Mouse (Mus musculus) MEL (cell line): Measurements from ENCODE around the gene Gm49383. TPM values are rescaled to one million over a fixed set of nuclear protein-coding genes. Genes with fewer than 3 reads are reported as not detected.
"Not testable (repeated sequence)": the region's sequence is repeated elsewhere in the genome, so short reads cannot be mapped to it uniquely, and the experiment has no call there.

Experiments used
- DNase-seq: peaks from one replicate; pipeline ENCODE4 v3.0.0; 2011; ENCODE audit warnings: low read depth, low spot score
- H3K27ac ChIP-seq: 2 replicates; pipeline ENCODE4 v1.5.1; 2012; ENCODE audit warnings: low read depth, mild to moderate bottlenecking, control low read depth, low read length, moderate library complexity; ENCODE audit not compliant: control insufficient read depth
- H3K27me3 ChIP-seq, 2 experiments: fragments of 150-350 bp in 1 of 2; sonication (generic) in 1 of 2; 2 replicates each; pipeline ENCODE4 v1.6.1; 2012; ENCODE audit warnings: low read length in 2 of 2, mild to moderate bottlenecking in 2 of 2, improper control_type of control experiment in 1 of 2, moderate library complexity in 1 of 2; ENCODE audit not compliant: insufficient read depth in 2 of 2, control insufficient read depth in 1 of 2
- H3K36me3 ChIP-seq, 2 experiments: 2 replicates each; pipeline ENCODE4 v1.6.1; 2012 to 2014; ENCODE audit warnings: low read length in 2 of 2, improper control_type of control experiment in 1 of 2, inconsistent platforms in 1 of 2, mild to moderate bottlenecking in 1 of 2; ENCODE audit not compliant: insufficient read depth in 2 of 2, control insufficient read depth in 1 of 2
- H3K4me1 ChIP-seq, 2 experiments: fragments of 150-350 bp in 1 of 2; sonication (generic) in 1 of 2; 2 replicates each; pipeline ENCODE4 v1.6.1; 2012; ENCODE audit warnings: low read length in 2 of 2, improper control_type of control experiment in 1 of 2, mild to moderate bottlenecking in 1 of 2; ENCODE audit not compliant: insufficient read depth in 2 of 2, control insufficient read depth in 1 of 2
- H3K4me3 ChIP-seq, 2 experiments: fragments of 150-350 bp in 1 of 2; sonication (generic) in 1 of 2; 2 replicates each; pipeline ENCODE4 v1.5.1; 2012; ENCODE audit warnings: low read depth in 2 of 2, low read length in 2 of 2, mild to moderate bottlenecking in 2 of 2, moderate library complexity in 2 of 2, control low read depth in 1 of 2, improper control_type of control experiment in 1 of 2; ENCODE audit not compliant: control insufficient read depth in 1 of 2, insufficient read depth in 1 of 2
- H3K79me2 ChIP-seq: 2 replicates; pipeline ENCODE4 v1.6.1; 2012; ENCODE audit warnings: mild to moderate bottlenecking, low read length, moderate library complexity; ENCODE audit not compliant: control insufficient read depth, poor library complexity, insufficient read depth
- H3K9ac ChIP-seq: 2 replicates; pipeline ENCODE4 v1.6.1; 2012; ENCODE audit warnings: low read depth, mild to moderate bottlenecking, control low read depth, low read length, moderate library complexity; ENCODE audit not compliant: control insufficient read depth, poor library complexity, severe bottlenecking
- H3K9me3 ChIP-seq: fragments of 150-350 bp; sonication (generic); replicated peaks from 2 replicates; pipeline ENCODE4 v1.6.1; 2012; ENCODE audit warnings: mild to moderate bottlenecking, low read length, improper control_type of control experiment, moderate library complexity; ENCODE audit not compliant: insufficient read depth
- BHLHE40 ChIP-seq: IDR thresholded peaks from 2 replicates; pipeline ENCODE4 v1.6.1; 2012; ENCODE audit warnings: low read depth, mild to moderate bottlenecking, inconsistent platforms, low read length, improper control_type of control experiment, borderline replicate concordance
- CHD1 ChIP-seq: IDR thresholded peaks from 2 replicates; pipeline ENCODE4 v1.6.1; 2012; ENCODE audit warnings: low read depth, mild to moderate bottlenecking, inconsistent platforms, low read length, improper control_type of control experiment
- CTCF ChIP-seq, 3 experiments: IDR thresholded peaks in 2 of 3; conservative IDR thresholded peaks in 1 of 3; 2 replicates each; pipeline ENCODE4 v1.5.1; 2011 to 2012; ENCODE audit warnings: low read length in 3 of 3, low read depth in 2 of 3, mild to moderate bottlenecking in 2 of 3, improper control_type of control experiment in 1 of 3, inconsistent platforms in 1 of 3, mixed read lengths in 1 of 3, moderate library complexity in 1 of 3; ENCODE audit not compliant: control insufficient read depth in 1 of 3, insufficient read depth in 1 of 3, poor library complexity in 1 of 3, severe bottlenecking in 1 of 3
- ELF1 ChIP-seq: IDR thresholded peaks from 2 replicates; pipeline ENCODE4 v1.6.1; 2014; ENCODE audit warnings: low read depth, mild to moderate bottlenecking, inconsistent platforms, low read length, improper control_type of control experiment, moderate library complexity
- EP300 ChIP-seq, 2 experiments: IDR thresholded peaks; 2 replicates each; pipeline ENCODE4 v1.6.1; 2011; ENCODE audit warnings: improper control_type of control experiment in 2 of 2, low read length in 2 of 2, low read depth in 1 of 2, mild to moderate bottlenecking in 1 of 2
- ETS1 ChIP-seq: IDR thresholded peaks from 2 replicates; pipeline ENCODE4 v1.6.1; 2012; ENCODE audit warnings: low read depth, mild to moderate bottlenecking, inconsistent platforms, low read length, improper control_type of control experiment, moderate library complexity
- GABPA ChIP-seq: IDR thresholded peaks from 2 replicates; pipeline ENCODE4 v1.6.1; 2012; ENCODE audit warnings: low read depth, mild to moderate bottlenecking, inconsistent platforms, low read length, improper control_type of control experiment, moderate library complexity
- HCFC1 ChIP-seq: IDR thresholded peaks from 2 replicates; pipeline ENCODE4 v1.6.1; 2012; ENCODE audit warnings: low read depth, mild to moderate bottlenecking, inconsistent platforms, low read length, improper control_type of control experiment, moderate library complexity
- KAT2A ChIP-seq: conservative IDR thresholded peaks from 2 replicates; pipeline ENCODE4 v1.6.1; 2012; ENCODE audit warnings: low read depth, low read length, improper control_type of control experiment, inconsistent platforms
- MAFK ChIP-seq: IDR thresholded peaks from 2 replicates; pipeline ENCODE4 v1.6.1; 2011; ENCODE audit warnings: low read depth, mild to moderate bottlenecking, low read length, improper control_type of control experiment, borderline replicate concordance
- MAX ChIP-seq: IDR thresholded peaks from 2 replicates; pipeline ENCODE4 v1.6.1; 2011; ENCODE audit warnings: low read length, improper control_type of control experiment
- MXI1 ChIP-seq: IDR thresholded peaks from 2 replicates; pipeline ENCODE4 v1.6.1; 2011; ENCODE audit warnings: mild to moderate bottlenecking, low read depth, low read length, improper control_type of control experiment
- MYC ChIP-seq: IDR thresholded peaks from 2 replicates; pipeline ENCODE4 v1.6.1; 2011; ENCODE audit warnings: low read depth, mild to moderate bottlenecking, low read length, improper control_type of control experiment, moderate library complexity
- NELFE ChIP-seq: IDR thresholded peaks from 2 replicates; pipeline ENCODE4 v1.6.1; 2011; ENCODE audit warnings: low read depth, low read length, improper control_type of control experiment
- NRF1 ChIP-seq: IDR thresholded peaks from 2 replicates; pipeline ENCODE4 v1.6.1; 2014; ENCODE audit warnings: low read depth, mild to moderate bottlenecking, inconsistent platforms, low read length, improper control_type of control experiment, moderate library complexity; ENCODE audit not compliant: poor library complexity, insufficient read depth, severe bottlenecking
- POLR2A ChIP-seq, 2 experiments: IDR thresholded peaks; 2 replicates each; pipeline ENCODE4 v1.6.1; 2011 to 2012; ENCODE audit warnings: low read length in 2 of 2, mild to moderate bottlenecking in 2 of 2, control low read depth in 1 of 2, improper control_type of control experiment in 1 of 2, low read depth in 1 of 2, moderate library complexity in 1 of 2; ENCODE audit not compliant: control insufficient read depth in 1 of 2, insufficient read depth in 1 of 2, poor library complexity in 1 of 2
- POLR2AphosphoS2 ChIP-seq: IDR thresholded peaks from 2 replicates; pipeline ENCODE4 v1.6.1; 2011; ENCODE audit warnings: low read length, improper control_type of control experiment
- POLR2AphosphoS5 ChIP-seq: IDR thresholded peaks from 2 replicates; pipeline ENCODE4 v1.6.1; 2012; ENCODE audit warnings: low read depth, borderline replicate concordance, mild to moderate bottlenecking, inconsistent platforms, low read length, moderate library complexity, mixed read lengths
- SIN3A ChIP-seq: IDR thresholded peaks from 2 replicates; pipeline ENCODE4 v1.6.1; 2012; ENCODE audit warnings: low read length, improper control_type of control experiment, inconsistent platforms
- TBP ChIP-seq: IDR thresholded peaks from 2 replicates; pipeline ENCODE4 v1.8.0; 2011; ENCODE audit warnings: low read depth, low read length, improper control_type of control experiment
- TCF12 ChIP-seq: IDR thresholded peaks from 2 replicates; pipeline ENCODE4 v1.6.1; 2014; ENCODE audit warnings: low read depth, mild to moderate bottlenecking, inconsistent platforms, low read length, improper control_type of control experiment, moderate library complexity
- USF1 ChIP-seq: IDR thresholded peaks from 2 replicates; pipeline ENCODE4 v1.6.1; 2014; ENCODE audit warnings: low read depth, mild to moderate bottlenecking, inconsistent platforms, low read length, improper control_type of control experiment, moderate library complexity
- USF2 ChIP-seq, 2 experiments: IDR thresholded peaks; 2 replicates each; pipeline ENCODE4 v1.6.1; 2011 to 2012; ENCODE audit warnings: improper control_type of control experiment in 2 of 2, low read length in 2 of 2, borderline replicate concordance in 1 of 2, inconsistent platforms in 1 of 2, low read depth in 1 of 2, mild to moderate bottlenecking in 1 of 2; ENCODE audit not compliant: insufficient read depth in 1 of 2
- ZMIZ1 ChIP-seq: IDR thresholded peaks from 2 replicates; pipeline ENCODE4 v1.6.1; 2012; ENCODE audit warnings: low read depth, mild to moderate bottlenecking, inconsistent platforms, low read length, improper control_type of control experiment, moderate library complexity
- polyA plus RNA-seq, 2 experiments: library from polyadenylated mRNA; stranded (reverse) in 1 of 2; unstranded in 1 of 2; fragments of >175 nt in 1 of 2; fragments of >200 nt in 1 of 2; gene quantifications; 2 replicates each; pipeline versions ENCODE4 v1.2.1 to v1.2.4; 2012; ENCODE audit warnings: low replicate concordance in 2 of 2, low read depth in 1 of 2; ENCODE audit not compliant: insufficient read length in 2 of 2, insufficient read depth in 1 of 2, missing spikeins in 1 of 2
- total RNA-seq: library from RNA; depleted of rRNA; stranded (reverse); fragments of 300-350 nt; gene quantifications from 2 replicates; pipeline ENCODE4 v1.2.3, GENCODE M21; 2012

Gm49383 gene
- total and polyA plus RNA-seq, 3 experiments: 27.5 to 28.8 TPM; not detected in 1

DNA sequence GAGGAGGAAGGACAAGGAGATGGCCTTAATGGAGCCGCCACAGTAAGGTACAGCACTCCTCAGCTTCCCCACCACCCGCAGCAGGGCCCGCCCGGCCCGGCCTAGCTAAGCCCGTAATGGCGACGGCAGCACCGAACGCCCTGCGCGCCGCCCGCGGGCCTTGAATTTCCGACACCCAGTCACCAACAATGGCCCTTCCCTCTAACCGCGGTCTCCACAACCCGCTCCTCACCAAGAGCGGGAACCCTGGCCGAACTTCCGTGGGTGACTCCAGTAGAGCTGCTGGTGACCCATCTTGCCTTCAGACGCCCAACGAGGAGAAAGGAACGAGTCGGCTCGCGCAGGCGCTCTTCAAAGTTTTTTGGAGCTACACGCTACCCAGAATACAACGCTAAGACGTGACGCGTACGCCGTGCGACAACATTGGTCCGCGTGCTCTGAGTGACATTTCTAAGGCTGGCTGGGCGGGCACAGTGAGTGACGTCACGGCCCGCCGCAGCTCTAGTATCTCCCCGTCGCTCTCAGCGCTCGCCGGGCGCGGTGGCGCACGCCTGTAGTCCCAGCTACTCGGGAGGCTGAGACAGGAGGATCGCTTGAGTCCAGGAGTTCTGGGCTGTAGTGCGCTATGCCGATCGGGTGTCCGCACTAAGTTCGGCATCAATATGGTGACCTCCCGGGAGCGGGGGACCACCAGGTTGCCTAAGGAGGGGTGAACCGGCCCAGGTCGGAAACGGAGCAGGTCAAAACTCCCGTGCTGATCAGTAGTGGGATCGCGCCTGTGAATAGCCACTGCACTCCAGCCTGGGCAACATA, 37.9 kb downstream of the Gm49383 start, which contains the start of gene Rps29:
Gene Rps29, minus strand, starts transcription at position 422 of the 813 bp plus-strand sequence.
- Histone ChIP-seq H3K4me3 (peak within 1 kb of the TSS; percentile 87 to 100), H3K36me3 (peaks cover 8 to 22% of the 10 kb centered on the region in 2 experiments), H3K9ac (peak within 1 kb of the TSS; percentile 99), H3K79me2 (peaks cover 11% of the 10 kb centered on the region), H3K27ac (peak within 1 kb of the TSS; percentile 93), H3K4me1 (peaks cover 0 to 16% of the 10 kb centered on the region in 2 experiments; a peak in 3 of 4 replicates)
- peak; percentile 99 for DNase-seq
- not testable (repeated sequence) for H3K27me3 ChIP-seq, H3K9me3 ChIP-seq
- TF ChIP-seq POLR2AphosphoS2 (peak; percentile 78; the same call in 1 of the 2 replicates), ZMIZ1 (peak; percentile 57; the same call in 1 of the 2 replicates), TBP (peak; percentile 97), SIN3A (peak; percentile 52), HCFC1 (peak; percentile 90), POLR2A (IDR thresholded peaks at IDR 0.05; ENCODE audit: control insufficient read depth in 1 of 2, insufficient read depth in 1 of 2, low read depth in 1 of 2, low read length in 2 of 2, poor library complexity in 1 of 2) (peak; percentile 73 to 96), POLR2AphosphoS5 (peak; percentile 78; the same call in 1 of the 2 replicates), MAX (peak; percentile 92), KAT2A (peak; percentile 76), ETS1 (peak; percentile 50; the same call in 1 of the 2 replicates), MYC (peak; percentile 92), NELFE (peak; percentile 95), CTCF (IDR thresholded peaks at IDR 0.05 in 2 of 3, conservative IDR thresholded peaks at IDR 0.05 in 1 of 3; ENCODE audit: control insufficient read depth in 1 of 3, insufficient read depth in 1 of 3, low read depth in 2 of 3, low read length in 3 of 3, poor library complexity in 1 of 3, severe bottlenecking in 1 of 3) (0 out of 6 replicates have a peak, but pooled peaks of 1 of the 3 experiments have one; percentile 4), ELF1 (peak; percentile 46; the same call in 1 of the 2 replicates), MAFK (peak; percentile 80), USF1 (peak; percentile 49; the same call in 1 of the 2 replicates), MXI1 (peak; percentile 90), NRF1 (peak; percentile 74), TCF12 (peak; percentile 64)

DNA sequence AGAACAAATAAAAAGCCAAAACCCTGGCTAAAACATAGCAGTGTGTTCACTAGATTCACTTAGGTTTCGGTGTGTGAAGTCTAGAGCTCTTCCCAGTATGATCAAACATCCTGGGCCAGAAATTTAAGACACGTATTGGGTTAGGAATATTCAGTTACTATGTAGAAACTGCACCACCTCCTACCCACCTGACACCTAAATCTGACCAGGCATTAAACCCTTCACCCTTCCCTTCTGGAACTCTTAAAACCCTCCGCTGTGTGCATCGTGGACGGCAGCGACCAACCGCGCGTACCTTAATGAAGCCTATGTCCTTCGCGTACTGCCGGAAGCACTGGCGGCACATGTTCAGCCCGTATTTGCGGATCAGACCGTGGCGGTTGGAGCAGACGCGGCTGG, 38.5 kb downstream of the Gm49383 start:
- peaks cover 0 to 11% of the 10 kb centered on the region in 2 experiments; a peak in 3 of 4 replicates for H3K4me1 ChIP-seq
- peak; percentile 55 for DNase-seq
- peak overlapping the region; percentile 87 to 100 for H3K4me3 ChIP-seq
- peak overlapping the region; percentile 93 for H3K27ac ChIP-seq
- peaks cover 8 to 18% of the 10 kb centered on the region in 2 experiments for H3K36me3 ChIP-seq
- peak overlapping the region; percentile 99 for H3K9ac ChIP-seq
- H3K79me2 ChIP-seq: peaks cover 11% of the 10 kb centered on the region
- H3K27me3 ChIP-seq: no peaks in the 10 kb centered on the region
- TF ChIP-seq GABPA (no peak), USF2 (IDR thresholded peaks at IDR 0.05; ENCODE audit: borderline replicate concordance in 1 of 2, insufficient read depth in 1 of 2, low read depth in 1 of 2, low read length in 2 of 2) (no peak), BHLHE40 (no peak), CHD1 (peak; percentile 58), TCF12 (no peak), EP300 (IDR thresholded peaks at IDR 0.05; ENCODE audit: low read depth in 1 of 2, low read length in 2 of 2) (no peak), SIN3A (no peak), MXI1 (no peak)
- TF ChIP-seq, all 39 proteins: peak for 1
- H3K9me3 ChIP-seq: no peaks in the 10 kb centered on the region
